In the genomic region with DNA sequence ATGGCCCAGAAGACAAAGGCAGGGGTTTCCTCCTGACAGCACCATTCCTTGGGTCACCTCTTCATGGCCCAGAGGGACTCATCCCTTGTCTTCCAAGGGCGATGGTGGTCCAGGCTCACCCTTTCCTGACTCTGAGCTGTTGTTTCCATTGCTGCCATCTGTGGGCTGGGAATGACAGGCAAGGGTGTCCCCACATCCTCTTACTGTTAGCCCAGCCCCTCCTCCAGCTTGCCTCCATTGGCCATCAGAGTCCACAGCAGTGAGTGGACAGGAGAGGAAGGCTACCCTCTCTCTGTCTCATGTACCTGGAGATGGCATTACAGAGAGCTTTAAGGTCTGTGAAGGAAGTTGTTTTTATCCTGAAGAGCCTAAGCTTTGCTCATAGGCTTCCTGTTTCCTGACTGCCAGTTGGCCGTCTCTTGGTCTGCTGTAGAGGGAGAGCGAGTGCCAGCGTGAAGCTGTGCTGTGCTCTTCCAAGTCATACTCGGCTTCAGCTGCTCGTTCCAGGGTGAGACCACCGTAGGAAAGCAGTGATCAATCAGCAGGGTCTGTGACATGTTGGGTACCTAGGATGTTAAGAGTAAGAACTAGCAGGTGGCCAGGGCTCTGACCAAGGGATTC, we compare ENCODE assay signal across 18 mouse cellular contexts.
DNase-seq lines count a peak whose midpoint lies in the region; ATAC-seq and TF ChIP-seq lines count a peak whose summit lies in the region.
"Had no signal": no experiment of that assay in that cellular context is flagged by ENCODE, and none has a peak within 500 bp of the region (broad histone marks: within the 10 kb centered on the region; RNA-seq: fewer than 3 reads in every experiment).

No protein-coding gene starts in this region.

- H3K27ac ChIP-seq in forebrain, postnatal 0 days (ENCODE audit: low read depth, low read length), result no peak overlapping the region
- no peak overlapping the region for H3K27ac ChIP-seq in forebrain, embryonic 10.5 days
- H3K27ac ChIP-seq in left cerebral cortex, adult 2 months, result peak overlapping the region; percentile 17; the same call in 1 of the 2 replicates
- H3K27ac ChIP-seq: embryonic facial prominence, embryonic 15.5 days; heart, adult 2 months; hindbrain, embryonic 13.5 days; intestine, embryonic 15.5 days had no signal

- no peaks in the 10 kb centered on the region for H3K9me3 ChIP-seq in forebrain, postnatal 0 days (ENCODE audit: low read length)
- H3K9me3 ChIP-seq in forebrain, embryonic 10.5 days, result no peaks in the 10 kb centered on the region
- H3K9me3 ChIP-seq in megakaryocyte, embryonic 14.5 days, result no peaks in the 10 kb centered on the region
- H3K9me3 ChIP-seq: embryonic facial prominence, embryonic 15.5 days; heart, embryonic 12.5 days; hindbrain, embryonic 13.5 days; intestine, embryonic 15.5 days had no signal

- H3K36me3 ChIP-seq in forebrain, postnatal 0 days (ENCODE audit: insufficient read depth), result peaks cover 11% of the 10 kb centered on the region
- H3K36me3 ChIP-seq in forebrain, embryonic 10.5 days (replicated peaks), result peaks cover 61% of the 10 kb centered on the region
- H3K36me3 ChIP-seq in megakaryocyte, embryonic 14.5 days (replicated peaks; ENCODE audit: low read length), result peaks cover 99% of the 10 kb centered on the region
- H3K36me3 ChIP-seq: intestine, embryonic 15.5 days had no signal

- 0 out of 2 replicates have a peak, but pooled peaks have one; percentile 42 for ATAC-seq in forebrain, postnatal 0 days
- ATAC-seq in common myeloid progenitor, adult 5-6 weeks (replicated peaks; ENCODE audit: low read depth, poor library complexity, severe bottlenecking), result peak; percentile 52
- ATAC-seq: intestine, embryonic 15.5 days had no signal

- intact Hi-C loops in left cerebral cortex, adult 2 months (cut with DNase I), result no loop called here

- no peaks in the 10 kb centered on the region for H3K4me1 ChIP-seq in forebrain, postnatal 0 days (ENCODE audit: insufficient read depth)
- peaks cover 10% of the 10 kb centered on the region; the same call in 1 of the 2 replicates for H3K4me1 ChIP-seq in forebrain, embryonic 10.5 days
- peaks cover 99% of the 10 kb centered on the region for H3K4me1 ChIP-seq in megakaryocyte, embryonic 14.5 days

- H3K27me3 ChIP-seq in forebrain, postnatal 0 days (ENCODE audit: insufficient read depth, low read length), result no peaks in the 10 kb centered on the region
- no peaks in the 10 kb centered on the region for H3K27me3 ChIP-seq in forebrain, embryonic 10.5 days (ENCODE audit: poor library complexity, severe bottlenecking)
- H3K27me3 ChIP-seq in megakaryocyte, embryonic 14.5 days (replicated peaks), result no peaks in the 10 kb centered on the region
- H3K27me3 ChIP-seq: embryonic facial prominence, embryonic 15.5 days; heart, embryonic 12.5 days; hindbrain, embryonic 13.5 days; intestine, embryonic 15.5 days had no signal

- 76% methylated on average over 7 of the region's 7 CpGs for WGBS in forebrain, postnatal 0 days
- 89% methylated on average over 7 of the region's 7 CpGs for WGBS in forebrain, embryonic 10.5 days

- TF ChIP-seq CTCF in forebrain, postnatal 0 days (IDR thresholded peaks at IDR 0.05; ENCODE audit: low read depth), result no peak
- TF ChIP-seq CTCF in left cerebral cortex, adult 2 months (IDR thresholded peaks at IDR 0.05), result no peak

- no peak overlapping the region for H3K4me2 ChIP-seq in forebrain, postnatal 0 days (ENCODE audit: low read depth)
- H3K4me2 ChIP-seq: embryonic facial prominence, embryonic 15.5 days; heart, embryonic 12.5 days; hindbrain, embryonic 13.5 days; intestine, embryonic 15.5 days had no signal

- no peak overlapping the region for H3K9ac ChIP-seq in forebrain, postnatal 0 days
- H3K9ac ChIP-seq: embryonic facial prominence, embryonic 15.5 days; heart, embryonic 12.5 days; hindbrain, embryonic 13.5 days; intestine, embryonic 15.5 days had no signal

- DNase-seq in forebrain, postnatal 0 days, result no peak
- no peak for DNase-seq in forebrain, embryonic 10.5 days (ENCODE audit: extremely low spot score, low spot score)
- no peak for DNase-seq in left cerebral cortex, adult 2 months (ENCODE audit: extremely low spot score in 1 of 2, low spot score in 2 of 2)
- no peak for DNase-seq in left cerebral cortex, adult 8-10 months (ENCODE audit: low spot score in 2 of 2)
- no peak for DNase-seq in thymus, postnatal 25 days
- no peak for DNase-seq in right cerebral cortex, adult 18-20 months
- DNase-seq: cerebellum, adult 11-12 months; cerebellum, adult 9-11 months; embryo, embryonic 11 days; heart, adult 2 months; kidney, adult 18-20 months had no signal

- no peak overlapping the region for H3K4me3 ChIP-seq in forebrain, postnatal 0 days (ENCODE audit: low read depth, low read length)
- no peak overlapping the region for H3K4me3 ChIP-seq in forebrain, embryonic 10.5 days
- no peak overlapping the region for H3K4me3 ChIP-seq in left cerebral cortex, adult 2 months
- peak overlapping the region; percentile 84 for H3K4me3 ChIP-seq in megakaryocyte, embryonic 14.5 days (replicated peaks)
- H3K4me3 ChIP-seq: embryonic facial prominence, embryonic 15.5 days; erythroblast, embryonic 14.5 days; heart, adult 2 months; heart, embryonic 12.5 days; hindbrain, embryonic 13.5 days; intestine, embryonic 15.5 days had no signal
